Mouse (Mus musculus) testis, adult 2 months (tissue): ENCODE results near the gene Sgf29.

Experiments used
- CTCF ChIP-seq: fragments of 200-500 bp; IDR thresholded peaks from 2 replicates; pipeline ENCODE4 v1.5.1; 2012; ENCODE audit warnings: low read depth, mild to moderate bottlenecking, inconsistent platforms, low read length, moderate library complexity; ENCODE audit not compliant: control insufficient read depth, insufficient read depth, insufficient replicate concordance
- POLR2A ChIP-seq: fragments of 200-500 bp; IDR thresholded peaks from 2 replicates; pipeline ENCODE4 v1.6.1; 2012; ENCODE audit warnings: low read depth, mild to moderate bottlenecking, inconsistent platforms, low read length, moderate library complexity; ENCODE audit not compliant: control insufficient read depth

DNA sequence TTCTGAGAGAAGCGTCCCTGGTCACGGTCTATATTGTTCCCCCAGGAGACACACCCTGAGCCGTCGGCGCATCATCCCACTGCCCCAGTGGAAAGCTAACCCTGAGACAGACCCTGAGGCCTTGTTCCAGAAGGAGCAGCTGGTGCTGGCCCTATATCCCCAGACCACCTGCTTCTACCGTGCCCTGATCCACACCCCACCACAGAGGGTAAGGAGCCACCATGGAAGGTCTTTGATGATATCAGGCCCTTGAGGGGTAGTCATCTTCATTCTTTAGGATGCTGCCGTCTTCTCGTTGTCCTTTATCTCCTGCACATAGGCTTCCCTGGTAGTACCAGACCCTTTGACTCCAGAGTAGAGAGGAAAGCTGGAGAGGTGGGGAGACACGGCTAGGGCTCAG is 23.0 kb downstream of the Sgf29 start:
- TF ChIP-seq CTCF (no peak), POLR2A (no peak)
